Mouse (Mus musculus): ENCODE measurements around the gene Chchd2. TPM values are rescaled to one million over a fixed set of nuclear protein-coding genes. Genes with fewer than 3 reads are reported as not detected.

Gene Chchd2
- total RNA-seq, 2 experiments from 2014 or later, result 429 to 443 TPM

GRCm38 (mm10) chr5:129875098-129875497, 12.2 kb downstream of the Chchd2 start:
- Histone ChIP-seq H3K4me3 (no peak overlapping the region), H3K27ac (no peak overlapping the region)
- no peak for TF ChIP-seq CTCF (IDR thresholded peaks at IDR 0.05)
- DNase-seq (ENCODE audit: extremely low spot score in 1 of 2, low spot score in 2 of 2), result no peak
- intact Hi-C loops (cut with DNase I), result no loop called here

- TF ChIP-seq CTCF (IDR thresholded peaks at IDR 0.05), result no peak
- intact Hi-C loops (cut with DNase I), result no loop called here
- no peak overlapping the region for H3K4me3 ChIP-seq
- no peak overlapping the region for H3K27ac ChIP-seq
- no peak for DNase-seq (ENCODE audit: extremely low spot score in 1 of 2, low spot score in 2 of 2)
These were observed 13.3 kb downstream of the Chchd2 start for GRCm38 (mm10) chr5:129873942-129874341.

GRCm38 (mm10) chr5:129871238-129871637, 16.0 kb downstream of the Chchd2 start:
- TF ChIP-seq CTCF (IDR thresholded peaks at IDR 0.05), result no peak
- DNase-seq (ENCODE audit: extremely low spot score in 1 of 2, low spot score in 2 of 2), result no peak

GRCm38 (mm10) chr5:129869238-129869995, 17.9 kb downstream of the Chchd2 start:
- no peak overlapping the region for H3K4me3 ChIP-seq
- no peak for DNase-seq (ENCODE audit: extremely low spot score in 1 of 2, low spot score in 2 of 2)
- no peak overlapping the region for H3K27ac ChIP-seq
- no peak for TF ChIP-seq CTCF (IDR thresholded peaks at IDR 0.05)
- intact Hi-C loops (cut with DNase I), result no loop called here

More at GRCm38 (mm10) chr5:129871238-129871637, 16.0 kb downstream of the Chchd2 start:
- no peak overlapping the region for H3K4me3 ChIP-seq
- no peak overlapping the region for H3K27ac ChIP-seq
- intact Hi-C loops (cut with DNase I), result no loop called here

- no peak overlapping the region for H3K27ac ChIP-seq
- no peak for DNase-seq (ENCODE audit: extremely low spot score in 1 of 2, low spot score in 2 of 2)
- intact Hi-C loops (cut with DNase I), result loop anchor here (2.0 kb wide), 1 partner anchor 15 kb away; no protein-coding TSS in a partner anchor
- H3K4me3 ChIP-seq, result no peak overlapping the region
- TF ChIP-seq CTCF (IDR thresholded peaks at IDR 0.05), result no peak
These were observed 21.4 kb downstream of the Chchd2 start for GRCm38 (mm10) chr5:129865841-129866240.

GRCm38 (mm10) chr5:129864467-129864866, 22.8 kb downstream of the Chchd2 start:
- TF ChIP-seq CTCF (IDR thresholded peaks at IDR 0.05), result peak; percentile 67
- no peak overlapping the region for H3K4me3 ChIP-seq
- DNase-seq (ENCODE audit: extremely low spot score in 1 of 2, low spot score in 2 of 2), result peak; percentile 28 to 45
- H3K27ac ChIP-seq, result no peak overlapping the region
- intact Hi-C loops (cut with DNase I), result loop anchor here (2.0 kb wide), 1 partner anchor 16 kb away; no protein-coding TSS in a partner anchor

GRCm38 (mm10) chr5:129862325-129862724, 24.9 kb downstream of the Chchd2 start:
- DNase-seq (ENCODE audit: extremely low spot score in 1 of 2, low spot score in 2 of 2), result no peak
- no peak for TF ChIP-seq CTCF (IDR thresholded peaks at IDR 0.05)
- no peak overlapping the region for H3K4me3 ChIP-seq
- intact Hi-C loops (cut with DNase I), result no loop called here
- no peak overlapping the region for H3K27ac ChIP-seq

- TF ChIP-seq CTCF (IDR thresholded peaks at IDR 0.05), result peak; percentile 22
- Histone ChIP-seq H3K27ac (no peak overlapping the region), H3K4me3 (no peak overlapping the region)
- intact Hi-C loops (cut with DNase I), result no loop called here
- DNase-seq (ENCODE audit: extremely low spot score in 1 of 2, low spot score in 2 of 2), result no peak
These were observed 30.9 kb downstream of the Chchd2 start for GRCm38 (mm10) chr5:129856414-129856813.

- Histone ChIP-seq H3K27ac (no peak overlapping the region), H3K4me3 (no peak overlapping the region)
- intact Hi-C loops (cut with DNase I), result no loop called here
- TF ChIP-seq CTCF (IDR thresholded peaks at IDR 0.05), result no peak
- no peak for DNase-seq (ENCODE audit: extremely low spot score in 1 of 2, low spot score in 2 of 2)
These were observed 32.1 kb downstream of the Chchd2 start for GRCm38 (mm10) chr5:129855163-129855562.

GRCm38 (mm10) chr5:129847558-129847820, 39.8 kb downstream of the Chchd2 start:
- H3K27ac ChIP-seq, result no peak overlapping the region; the same call in 1 of the 2 replicates
- peak overlapping the region; percentile 78 for H3K4me3 ChIP-seq
- no peak for DNase-seq (ENCODE audit: extremely low spot score in 1 of 2, low spot score in 2 of 2)
- intact Hi-C loops (cut with DNase I), result no loop called here
- TF ChIP-seq CTCF (IDR thresholded peaks at IDR 0.05), result no peak

- peak within 1 kb of the TSS; percentile 69 for H3K27ac ChIP-seq
- H3K4me3 ChIP-seq, result peak within 1 kb of the TSS; percentile 78
- no peak; the same call in 1 of the 2 replicates for TF ChIP-seq CTCF (IDR thresholded peaks at IDR 0.05)
- DNase-seq (ENCODE audit: extremely low spot score in 1 of 2, low spot score in 2 of 2), result peak; percentile 94 to 95
- intact Hi-C loops (cut with DNase I), result no loop called here
These were observed 40.3 kb downstream of the Chchd2 start, which contains the start of gene Sumf2 for GRCm38 (mm10) chr5:129846752-129847557. Gene Sumf2, plus strand, starts transcription at chr5:129846986.

- H3K27ac ChIP-seq, result no peak overlapping the region
- no peak for TF ChIP-seq CTCF (IDR thresholded peaks at IDR 0.05)
- H3K4me3 ChIP-seq, result no peak overlapping the region
- DNase-seq (ENCODE audit: extremely low spot score in 1 of 2, low spot score in 2 of 2), result no peak
- intact Hi-C loops (cut with DNase I), result no loop called here
These were observed 42.4 kb downstream of the Chchd2 start for GRCm38 (mm10) chr5:129844848-129845247.

Other genes starting within 250 kb of the Chchd2 start
- gene Zfp11, start 217.4 kb downstream of the Chchd2 start, total RNA-seq (2021), result 1 to 10 TPM; 6.8 to 6.9 TPM
- gene Sept14, start 179.0 kb downstream of the Chchd2 start, total RNA-seq (2021), result not detected
- gene Mrps17, start 172.0 kb downstream of the Chchd2 start, total RNA-seq (2021), result 10 to 100 TPM; 78.0 to 87.8 TPM
- gene Nipsnap2, start 162.4 kb downstream of the Chchd2 start, total RNA-seq (2021), result 10 to 100 TPM; 72.4 to 72.6 TPM
- gene Psph, start 100.0 kb downstream of the Chchd2 start, total RNA-seq (2021), result 10 to 100 TPM; 19.9 to 20.2 TPM
- gene Sumf2, start 40.5 kb downstream of the Chchd2 start, total RNA-seq (2021), result 10 to 100 TPM; 20.2 to 20.8 TPM
- gene Zbed5, start 8.3 kb upstream of the Chchd2 start, total RNA-seq (2021), result 1 to 10 TPM; 4.9 to 6.2 TPM
- 10 to 100 TPM; 14.5 to 16.8 TPM for gene Phkg1, start 11.1 kb upstream of the Chchd2 start, total RNA-seq (2021)
- 1 to 10 TPM in 1 of 2 experiments, under 1 TPM in 1; 0.61 to 3.1 TPM for gene Nupr1l, start 21.1 kb upstream of the Chchd2 start, total RNA-seq (2021)
- 10 to 100 TPM; 43.9 to 48.6 TPM for gene Vkorc1l1, start 54.5 kb upstream of the Chchd2 start, total RNA-seq (2021)
- 10 to 100 TPM; 10.3 to 12.2 TPM for gene Gusb, start 115.6 kb upstream of the Chchd2 start, total RNA-seq (2021)
- gene Asl, start 141.8 kb upstream of the Chchd2 start, total RNA-seq (2021), result 10 to 100 TPM; 15.7 to 23.5 TPM
- 10 to 100 TPM; 30.2 to 30.8 TPM for gene Crcp, start 141.8 kb upstream of the Chchd2 start, total RNA-seq (2021)
- 10 to 100 TPM; 34.0 to 34.1 TPM for gene Tpst1, start 185.9 kb upstream of the Chchd2 start, total RNA-seq (2021)

Measured in left cerebral cortex, adult 2 months (tissue).